Mouse (Mus musculus): Measurements from ENCODE around the gene Tmem119.
A peak's percentile ranks its signal among the peaks of the same experiment; 100 is the strongest.
"Not testable (repeated sequence)": the region's sequence is repeated elsewhere in the genome, so short reads cannot be mapped to it uniquely, and the experiment has no call there.

The Tmem119 gene

GRCm38 (mm10) chr5:113788645-113789044, 11.7 kb downstream of the Tmem119 start:
- DNase-seq (ENCODE audit: low spot score), result no peak

GRCm38 (mm10) chr5:113786985-113787384, 13.3 kb downstream of the Tmem119 start:
- no peak for DNase-seq (ENCODE audit: low spot score)

GRCm38 (mm10) chr5:113784104-113784503, 16.2 kb downstream of the Tmem119 start:
- not testable (repeated sequence) for DNase-seq (ENCODE audit: low spot score)

- no peak for DNase-seq (ENCODE audit: low spot score)
These were observed 16.7 kb downstream of the Tmem119 start for GRCm38 (mm10) chr5:113783581-113784001.

GRCm38 (mm10) chr5:113782624-113783023, 17.7 kb downstream of the Tmem119 start:
- no peak for DNase-seq (ENCODE audit: low spot score)

GRCm38 (mm10) chr5:113781875-113782274, 18.4 kb downstream of the Tmem119 start:
- DNase-seq (ENCODE audit: low spot score), result no peak

GRCm38 (mm10) chr5:113781254-113781653, 19.1 kb downstream of the Tmem119 start:
- DNase-seq (ENCODE audit: low spot score), result no peak

GRCm38 (mm10) chr5:113780763-113781162, 19.6 kb downstream of the Tmem119 start:
- no peak for DNase-seq (ENCODE audit: low spot score)

GRCm38 (mm10) chr5:113780082-113780752, 20.1 kb downstream of the Tmem119 start:
- DNase-seq (ENCODE audit: low spot score), result no peak

GRCm38 (mm10) chr5:113779569-113779968, 20.7 kb downstream of the Tmem119 start:
- DNase-seq (ENCODE audit: low spot score), result no peak

- DNase-seq (ENCODE audit: low spot score), result not testable (repeated sequence)
These were observed 22.6 kb downstream of the Tmem119 start for GRCm38 (mm10) chr5:113777728-113778127.

GRCm38 (mm10) chr5:113776896-113777226, 23.5 kb downstream of the Tmem119 start:
- DNase-seq (ENCODE audit: low spot score), result no peak

- DNase-seq (ENCODE audit: low spot score), result no peak
These were observed 24.0 kb downstream of the Tmem119 start for GRCm38 (mm10) chr5:113776128-113776895.

- DNase-seq (ENCODE audit: low spot score), result no peak
These were observed 24.7 kb downstream of the Tmem119 start for GRCm38 (mm10) chr5:113775585-113775984.

- peak; percentile 76 for DNase-seq (ENCODE audit: low spot score)
These were observed 26.7 kb downstream of the Tmem119 start for GRCm38 (mm10) chr5:113773664-113774063.

GRCm38 (mm10) chr5:113772905-113773519, 27.3 kb downstream of the Tmem119 start:
- no peak for DNase-seq (ENCODE audit: low spot score)

GRCm38 (mm10) chr5:113772450-113772895, 27.8 kb downstream of the Tmem119 start, which contains the start of the genes Sart3 and Iscu:
Gene Sart3 (minus strand): TSS chr5:113772510.
Gene Iscu (plus strand): TSS chr5:113772748.
- peak; percentile 80 for DNase-seq (ENCODE audit: low spot score)

GRCm38 (mm10) chr5:113771213-113772162, 28.8 kb downstream of the Tmem119 start:
- no peak for DNase-seq (ENCODE audit: low spot score)

GRCm38 (mm10) chr5:113768806-113769205, 31.5 kb downstream of the Tmem119 start:
- DNase-seq (ENCODE audit: low spot score), result no peak

- no peak for DNase-seq (ENCODE audit: low spot score)
These were observed 34.4 kb downstream of the Tmem119 start for GRCm38 (mm10) chr5:113765641-113766526.

GRCm38 (mm10) chr5:113764426-113764825, 35.9 kb downstream of the Tmem119 start:
- DNase-seq (ENCODE audit: low spot score), result no peak

Data from urinary bladder, postnatal 10 days (tissue).